Mouse (Mus musculus) R1 (cell line): ENCODE results near the gene Htr5b.

Experiments
- DNase-seq: peaks from one replicate; pipeline ENCODE4 v3.0.0-alpha.2; 2018; ENCODE audit warnings: low read depth, low spot score

Htr5b gene

DNA sequence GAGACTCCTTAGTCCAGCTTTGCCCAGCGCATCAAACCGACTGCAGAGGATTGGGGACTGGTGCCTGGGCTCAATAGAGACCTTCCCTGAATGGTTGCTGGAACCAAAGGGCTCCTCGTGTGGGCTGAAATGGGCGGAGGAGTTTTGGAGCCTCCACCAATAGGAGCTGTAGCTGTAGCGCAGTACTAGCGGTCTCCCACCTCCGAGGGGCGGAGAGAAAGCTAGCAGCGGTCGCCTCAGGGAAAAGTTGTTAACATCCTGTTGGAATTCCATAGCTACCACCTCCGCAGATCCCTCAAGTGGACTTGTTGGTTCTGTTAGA is at the start of gene Htr5b:
Gene Htr5b, minus strand, starts transcription at position 67 of the 322 bp plus-strand sequence.
- DNase-seq = peak; percentile 87

GRCm38 (mm10) chr1:121577491-121577890 is 49.2 kb upstream of the Htr5b start:
- peak; percentile 65 for DNase-seq

GRCm38 (mm10) chr1:121570522-121570921 is 42.3 kb upstream of the Htr5b start:
- no peak for DNase-seq

DNA sequence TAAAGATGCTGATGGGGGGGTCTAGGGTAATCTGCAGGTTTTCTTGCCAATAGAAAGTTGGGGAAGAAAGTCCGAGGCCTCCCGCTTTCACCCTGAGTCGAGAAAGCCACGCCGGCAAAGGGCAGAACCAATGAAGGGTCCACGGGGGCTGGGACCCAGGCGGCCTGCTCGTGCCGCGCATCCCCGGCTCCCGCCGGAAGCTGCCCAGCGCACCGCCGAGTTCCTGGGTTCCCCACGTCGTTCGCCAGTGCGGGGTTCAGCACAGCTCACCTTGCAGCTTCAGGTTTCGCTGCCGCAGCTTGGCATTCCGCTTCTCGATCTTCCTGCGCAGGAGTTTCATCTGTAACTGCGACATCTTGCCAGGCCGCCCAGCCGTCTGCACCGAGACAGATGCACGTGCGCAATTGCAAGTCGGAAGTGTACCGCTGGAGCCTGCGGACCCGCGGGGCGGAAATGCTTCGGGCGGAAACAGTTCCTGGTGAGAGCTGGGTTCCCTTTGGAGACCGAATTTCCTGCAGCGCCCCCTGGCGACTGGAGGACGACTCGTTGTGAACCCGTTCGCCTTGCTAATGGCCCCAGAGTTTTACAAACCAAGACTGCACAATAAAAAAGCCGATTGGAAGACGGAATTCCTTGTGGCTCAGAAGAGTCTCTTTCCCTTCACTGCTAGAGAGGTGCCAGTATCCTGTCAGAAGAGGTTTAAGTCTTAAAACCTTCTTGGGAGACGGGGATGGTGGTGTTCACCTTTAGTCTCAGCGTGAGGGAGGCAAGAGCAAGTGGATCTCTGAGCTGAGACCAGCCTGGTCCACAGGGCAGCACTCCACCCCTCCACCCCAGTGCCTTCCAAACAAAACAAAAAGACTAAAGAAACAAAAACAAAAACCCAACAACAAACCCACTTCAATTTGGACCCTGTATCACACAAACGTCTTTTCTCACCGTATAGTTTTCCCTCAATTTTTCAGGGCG is 39.5 kb upstream of the Htr5b start, which contains the start of gene Ddx18:
Gene Ddx18, minus strand, starts transcription at position 469 of the 969 bp plus-strand sequence.
- peak; percentile 96 for DNase-seq

DNA sequence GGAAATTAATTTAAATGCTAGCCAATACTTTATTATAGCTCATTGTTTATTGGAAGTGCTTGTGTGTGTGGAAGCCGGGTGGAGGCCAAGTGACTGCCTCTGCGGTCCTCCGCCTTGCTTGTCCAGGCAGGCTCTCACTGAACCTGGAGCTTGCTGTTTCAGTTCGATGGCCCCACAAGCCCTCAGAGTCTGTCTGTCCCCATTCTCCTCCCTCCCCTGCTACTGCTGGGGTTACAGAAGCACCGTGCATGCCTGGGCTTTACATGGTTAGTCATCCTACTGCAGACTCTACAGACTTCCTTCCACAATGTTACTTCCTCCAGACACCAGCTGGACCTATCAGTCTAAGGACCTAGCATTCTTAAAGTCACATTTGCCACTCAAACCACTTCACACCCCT is 29.6 kb upstream of the Htr5b start:
- DNase-seq = no peak

GRCm38 (mm10) chr1:121551457-121551835 is 23.2 kb upstream of the Htr5b start:
- peak; percentile 21 for DNase-seq

- no peak for DNase-seq
Observed at GRCm38 (mm10) chr1:121550801-121551456, 22.7 kb upstream of the Htr5b start.

DNA sequence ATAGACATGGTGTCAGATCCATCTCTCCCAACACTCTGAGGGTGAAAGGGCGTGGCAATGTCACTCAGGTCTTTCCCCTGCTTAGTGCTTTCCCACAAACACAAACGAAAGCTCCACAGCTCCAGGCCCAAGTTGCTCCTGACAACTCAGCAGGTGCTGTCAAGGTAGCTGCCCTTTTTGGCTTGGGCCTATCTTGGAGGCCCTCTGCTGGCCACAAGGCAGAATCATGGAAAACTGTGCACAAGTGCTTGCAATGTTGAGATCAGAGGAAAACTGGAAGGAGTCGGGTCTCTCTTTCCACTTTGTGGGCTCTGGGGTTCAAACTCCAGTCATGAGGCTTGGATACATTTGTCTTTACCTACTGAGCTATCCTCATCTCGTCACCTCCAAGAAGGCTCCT is 21.2 kb upstream of the Htr5b start:
- DNase-seq = peak; percentile 55

DNA sequence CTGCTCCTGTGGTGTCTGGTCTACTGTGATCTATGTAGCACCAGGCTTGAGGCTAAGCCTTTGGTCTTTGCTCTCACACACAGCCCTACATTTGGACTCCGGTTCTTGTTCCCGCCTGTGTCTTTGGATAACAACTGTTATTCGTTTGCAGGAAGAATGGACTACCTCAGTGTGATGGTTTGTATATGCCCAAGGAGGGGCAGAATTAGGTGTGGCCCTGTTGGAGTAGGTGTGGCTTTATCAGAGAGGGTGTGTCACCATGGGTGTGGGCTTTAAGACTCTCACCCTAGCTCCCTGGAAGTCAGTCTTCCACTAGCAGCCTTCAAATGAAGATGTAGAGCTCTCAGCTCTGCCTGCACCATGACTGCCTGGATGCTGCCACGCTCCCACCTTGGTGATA is 20.4 kb upstream of the Htr5b start:
- DNase-seq = no peak

DNA sequence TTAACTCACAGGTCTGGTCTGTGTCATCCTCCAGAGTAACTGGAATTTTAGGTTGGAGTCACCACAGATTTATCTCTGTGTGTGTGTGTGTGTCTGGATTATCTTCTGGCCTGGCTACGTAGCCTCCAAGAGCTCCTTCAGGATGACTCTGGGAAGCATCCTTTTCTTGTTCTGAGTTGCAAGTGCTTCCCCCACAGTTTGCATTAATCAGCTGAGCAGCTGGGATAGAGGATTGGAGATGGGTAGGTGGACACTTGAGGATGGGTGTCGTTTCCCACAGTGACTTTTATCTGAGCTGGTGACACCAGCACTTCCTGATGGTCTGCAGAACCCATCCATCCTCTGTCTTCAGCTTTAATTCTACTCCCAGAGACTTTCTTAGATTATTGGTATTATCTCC is 18.6 kb upstream of the Htr5b start:
- no peak for DNase-seq

DNA sequence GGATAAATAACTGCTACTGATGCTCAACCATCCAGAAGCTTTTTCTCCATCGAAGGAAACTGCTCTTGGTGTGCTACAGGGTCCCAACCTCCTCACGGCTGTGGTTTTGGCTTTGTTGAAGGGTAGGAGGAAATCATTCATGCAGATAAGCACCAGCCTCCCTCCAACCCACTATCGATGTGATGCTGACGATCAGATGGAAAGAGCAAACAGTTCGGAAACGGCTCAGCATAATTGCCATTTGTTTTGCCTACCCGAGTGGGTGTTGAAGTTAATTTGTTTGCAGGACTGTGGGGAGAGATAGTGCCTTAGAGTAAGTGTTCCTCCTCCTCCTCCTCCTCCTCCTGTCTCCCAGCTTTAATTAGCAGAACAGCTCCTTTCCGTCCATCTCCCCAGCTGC is 12.1 kb upstream of the Htr5b start:
- no peak for DNase-seq

DNA sequence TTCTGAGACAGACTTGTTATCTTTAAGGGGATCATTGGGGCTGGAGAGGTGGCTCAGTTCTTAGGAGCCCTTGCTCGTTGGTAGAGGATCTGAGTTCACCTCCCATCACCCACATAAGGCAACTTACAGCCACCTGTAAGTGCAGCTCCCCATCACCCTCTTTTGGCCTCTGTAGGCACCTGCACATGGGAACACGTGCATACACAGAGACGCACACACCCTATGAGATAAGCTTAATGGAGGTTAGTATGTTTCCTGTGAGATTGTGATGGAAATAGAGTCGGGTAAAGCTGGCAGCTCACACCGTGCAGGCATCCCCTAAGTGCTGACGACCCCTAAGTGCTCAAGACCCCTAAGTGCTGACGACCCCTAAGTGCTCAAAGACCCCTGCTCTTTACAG is 3.2 kb upstream of the Htr5b start:
- DNase-seq = no peak

DNA sequence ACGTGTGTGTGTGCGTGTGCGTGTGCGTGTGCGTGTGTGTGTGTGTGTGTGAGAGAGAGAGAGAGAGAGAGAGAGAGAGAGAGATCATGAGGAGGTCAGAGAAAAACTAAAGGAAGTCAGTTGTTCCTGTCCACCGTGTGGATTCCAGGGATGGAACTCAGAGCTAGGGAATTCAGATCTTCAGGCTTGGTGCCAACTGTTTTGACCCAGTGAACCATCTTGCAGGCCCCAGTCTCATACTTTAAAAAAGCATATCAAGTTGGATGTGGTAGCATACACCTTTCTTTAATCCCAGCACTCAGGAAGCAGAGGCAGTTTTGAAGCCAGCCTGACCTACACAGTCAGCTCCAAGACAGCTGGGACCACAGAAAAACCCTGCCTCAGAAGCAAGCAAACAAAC is 1.0 kb upstream of the Htr5b start:
- DNase-seq = no peak

DNA sequence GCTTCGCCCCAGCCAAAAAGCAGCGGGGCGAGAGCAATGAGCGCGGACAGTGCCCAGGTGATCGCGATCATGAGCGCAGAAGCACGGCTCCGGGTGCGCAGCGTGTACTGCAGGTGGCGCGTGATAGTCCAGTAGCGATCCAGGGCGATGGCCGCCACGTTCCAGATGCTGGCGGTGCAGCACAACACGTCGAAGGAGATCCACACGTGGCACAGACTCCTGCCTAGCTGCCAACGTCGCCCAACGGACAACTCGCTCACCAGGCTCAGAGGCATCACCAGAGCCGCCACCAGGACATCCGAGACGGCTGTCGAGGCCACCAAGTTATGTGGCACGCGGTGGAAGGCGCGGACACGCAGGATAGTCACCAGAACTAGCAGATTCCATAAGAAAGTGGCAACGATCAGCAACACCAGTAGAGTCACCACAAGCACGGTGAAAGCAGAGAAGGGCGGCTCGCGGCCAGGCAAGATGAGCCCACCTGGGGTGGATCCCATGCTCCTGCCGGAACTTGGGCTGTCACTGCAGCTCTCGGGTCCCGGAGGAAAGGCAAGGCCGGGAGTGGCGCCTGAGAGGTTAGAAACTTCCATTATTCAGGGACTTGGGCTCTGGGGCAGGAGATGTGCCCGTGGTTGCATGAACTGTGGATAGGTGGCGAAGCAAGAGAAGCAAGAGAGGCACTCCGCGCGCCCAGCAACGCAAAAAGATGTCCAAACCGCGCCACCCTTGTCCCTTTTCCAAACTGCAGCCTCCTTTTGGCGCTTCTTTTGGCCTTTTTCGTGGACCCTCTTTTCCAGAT is 466 bp downstream of the Htr5b start:
- DNase-seq = peak; percentile 28

DNA sequence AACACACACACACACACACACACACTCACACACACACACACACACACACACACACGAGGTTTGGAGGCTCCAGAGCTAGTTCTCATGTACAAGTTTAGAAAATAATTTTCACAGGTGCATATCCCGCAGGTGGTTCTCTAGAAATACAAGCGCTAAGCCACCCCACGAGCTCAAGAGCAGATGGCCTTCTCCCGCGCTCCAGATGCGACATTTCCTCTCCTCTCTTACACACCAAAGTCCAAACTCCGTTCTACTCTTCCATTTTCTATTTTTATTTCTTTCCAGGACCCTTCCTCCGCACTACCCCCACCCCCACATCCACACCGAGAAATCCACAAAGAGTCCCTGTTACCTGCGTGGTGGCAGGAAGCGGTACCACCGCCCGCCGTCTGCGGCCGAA is 1.2 kb downstream of the Htr5b start:
- no peak for DNase-seq

GRCm38 (mm10) chr1:121518609-121519008 is 9.7 kb downstream of the Htr5b start:
- DNase-seq = no peak

GRCm38 (mm10) chr1:121511966-121512365 is 16.3 kb downstream of the Htr5b start:
- no peak for DNase-seq

GRCm38 (mm10) chr1:121511186-121511585 is 17.1 kb downstream of the Htr5b start:
- DNase-seq = no peak

DNA sequence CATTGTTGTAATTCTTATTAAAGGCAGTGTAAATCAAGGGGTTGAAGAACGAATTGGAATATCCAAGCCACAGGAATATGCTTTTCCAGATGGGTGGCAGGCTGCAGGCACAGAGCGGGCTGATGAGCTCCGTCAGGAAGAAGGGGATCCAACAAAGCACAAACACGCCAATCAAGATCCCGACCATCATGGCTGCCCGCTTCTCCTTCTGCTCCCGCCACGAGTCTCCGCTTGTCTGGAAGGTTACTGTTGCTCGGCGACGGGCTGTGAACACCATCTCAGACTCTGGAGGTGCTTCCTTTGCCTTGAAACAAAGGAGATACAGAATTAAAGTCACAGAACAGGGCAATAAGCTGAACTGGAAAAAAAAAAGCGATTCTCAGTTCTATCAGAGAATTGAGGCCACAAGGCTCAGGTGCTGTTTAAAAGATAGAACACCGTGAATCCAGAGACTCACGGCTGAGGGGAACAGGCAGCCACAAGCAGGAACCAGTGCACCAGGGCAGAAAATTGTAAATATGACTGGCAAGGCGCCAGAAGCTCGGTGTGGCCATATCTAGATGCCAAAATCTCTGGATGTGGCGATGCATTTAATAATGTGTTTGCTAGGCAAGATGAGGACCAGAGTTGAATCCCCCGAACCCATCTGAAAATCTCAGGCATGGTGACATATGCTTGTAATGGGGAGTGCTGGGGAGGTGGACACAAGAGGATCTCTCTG is 17.7 kb downstream of the Htr5b start:
- peak; percentile 41 for DNase-seq

GRCm38 (mm10) chr1:121508729-121509128 is 19.5 kb downstream of the Htr5b start:
- DNase-seq = no peak

- no peak for DNase-seq
Observed at GRCm38 (mm10) chr1:121497093-121497492, 31.2 kb downstream of the Htr5b start.
